Mouse (Mus musculus): ENCODE results near the gene Actl10. TPM values are rescaled to one million over a fixed set of nuclear protein-coding genes. Genes with fewer than 3 reads are reported as not detected.

Gene Actl10
- total RNA-seq, 2 experiments from 2014 or later = not detected

- no peak for DNase-seq
Measured at GRCm38 (mm10) chr2:154551927-154552326, 351 bp downstream of the Actl10 start.

DNA sequence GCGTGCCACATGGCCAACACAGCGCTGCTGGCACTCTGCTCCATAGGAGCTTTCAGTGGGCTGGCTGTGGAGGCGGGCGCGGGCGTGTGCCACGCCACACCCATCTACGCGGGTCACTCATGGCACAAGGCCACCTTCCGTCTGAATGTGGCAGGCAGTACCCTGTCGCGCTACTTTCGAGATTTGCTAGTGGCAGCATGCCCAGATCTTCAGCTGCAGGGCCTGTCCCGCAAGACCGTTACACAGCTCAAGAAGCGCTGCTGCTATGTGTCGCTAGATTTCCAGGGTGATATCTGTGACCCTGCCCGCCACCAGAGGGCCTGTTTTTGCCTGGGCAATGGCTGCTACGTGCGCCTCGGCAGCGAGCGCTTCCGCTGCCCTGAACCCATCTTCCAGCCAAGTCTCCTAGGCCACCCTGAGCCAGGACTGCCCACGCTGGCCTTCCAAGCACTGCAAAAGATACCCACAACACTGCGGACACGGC, 890 bp downstream of the Actl10 start:
- peak; percentile 87 for DNase-seq

GRCm38 (mm10) chr2:154555235-154555634, 3.7 kb downstream of the Actl10 start:
- no peak for DNase-seq

- DNase-seq = peak; percentile 37
Measured at GRCm38 (mm10) chr2:154557184-154557832, 5.7 kb downstream of the Actl10 start.

- DNase-seq = peak; percentile 75
Measured at GRCm38 (mm10) chr2:154558264-154559039, 6.9 kb downstream of the Actl10 start, which contains the start of gene Necab3. Gene Necab3, minus strand, starts transcription at chr2:154558890.

GRCm38 (mm10) chr2:154563612-154564170, 12.1 kb downstream of the Actl10 start:
- DNase-seq = no peak

DNA sequence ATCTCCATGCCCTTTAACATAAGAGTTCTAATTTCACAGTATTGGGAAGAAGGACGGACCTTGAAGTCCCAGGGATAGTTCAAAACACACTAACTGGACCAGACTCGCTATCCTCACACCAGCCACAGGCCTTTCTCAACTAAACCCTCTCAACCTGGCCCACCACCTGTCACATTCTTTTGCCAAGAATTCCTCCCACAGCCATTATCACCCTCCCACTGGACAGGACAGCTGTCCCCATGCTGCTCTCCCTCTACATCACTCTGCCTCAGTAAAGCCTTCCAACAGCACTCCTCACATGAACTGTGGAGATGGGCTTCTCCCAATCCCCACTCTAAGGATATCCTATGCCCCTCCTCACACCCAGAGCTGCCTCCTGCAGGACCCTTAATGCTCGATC, 14.0 kb downstream of the Actl10 start:
- DNase-seq = no peak

GRCm38 (mm10) chr2:154566641-154567040, 15.1 kb downstream of the Actl10 start:
- no peak for DNase-seq

DNA sequence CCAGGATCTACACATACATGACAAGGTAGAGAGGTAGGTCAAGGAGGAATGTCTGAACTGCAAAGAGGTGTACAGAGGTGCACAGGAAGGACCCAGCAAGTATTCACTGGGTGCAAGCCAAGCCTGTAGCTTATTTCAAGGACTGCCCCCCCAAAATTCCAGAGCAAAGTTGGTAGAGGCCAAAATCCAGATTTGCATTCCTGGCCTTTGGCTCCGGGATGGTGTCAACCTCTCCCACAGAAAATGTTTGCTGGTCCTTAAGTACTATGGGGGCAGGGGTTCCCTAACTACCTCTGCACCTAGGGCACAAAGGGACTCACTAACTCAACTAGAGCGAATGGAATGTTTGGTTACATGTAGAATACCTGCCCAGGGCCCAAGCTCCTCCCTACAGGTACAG, 16.2 kb downstream of the Actl10 start:
- DNase-seq = no peak

DNA sequence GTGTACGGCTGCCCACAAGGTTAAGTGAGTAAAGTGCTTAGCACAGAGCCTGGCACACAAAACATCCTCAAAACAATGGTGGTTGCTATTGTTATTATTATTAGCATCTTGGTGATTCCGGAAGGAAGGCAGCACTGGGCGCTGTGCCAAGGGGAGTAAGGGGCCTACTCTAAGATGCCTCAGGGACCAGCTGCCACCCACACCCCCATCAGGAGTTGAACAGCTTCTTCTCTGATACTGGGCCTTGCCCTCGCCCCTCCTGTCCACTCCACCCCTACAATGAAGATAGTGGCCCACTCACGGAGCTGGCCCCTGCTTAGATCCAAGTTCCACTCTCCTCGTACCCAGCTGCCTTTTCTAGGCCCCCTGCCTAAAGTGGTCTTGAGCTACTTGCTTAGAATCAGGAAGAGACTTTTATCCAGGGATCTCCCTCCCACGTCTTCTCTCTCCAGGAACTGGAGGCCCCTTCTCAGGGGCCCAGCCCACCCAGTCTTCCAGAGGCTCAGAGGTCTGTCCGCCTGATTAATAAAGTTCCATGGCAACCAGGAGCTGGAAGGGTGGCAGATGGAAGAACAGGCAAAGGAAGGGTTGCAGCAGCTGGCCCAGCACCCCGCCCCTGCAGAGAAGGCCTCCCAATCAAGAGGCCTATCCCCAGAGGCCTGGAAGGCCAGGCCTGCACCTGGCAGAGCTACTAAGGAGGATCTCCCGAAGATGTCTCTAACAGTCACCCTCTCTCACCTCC, 16.9 kb downstream of the Actl10 start:
- peak; percentile 39 for DNase-seq

DNA sequence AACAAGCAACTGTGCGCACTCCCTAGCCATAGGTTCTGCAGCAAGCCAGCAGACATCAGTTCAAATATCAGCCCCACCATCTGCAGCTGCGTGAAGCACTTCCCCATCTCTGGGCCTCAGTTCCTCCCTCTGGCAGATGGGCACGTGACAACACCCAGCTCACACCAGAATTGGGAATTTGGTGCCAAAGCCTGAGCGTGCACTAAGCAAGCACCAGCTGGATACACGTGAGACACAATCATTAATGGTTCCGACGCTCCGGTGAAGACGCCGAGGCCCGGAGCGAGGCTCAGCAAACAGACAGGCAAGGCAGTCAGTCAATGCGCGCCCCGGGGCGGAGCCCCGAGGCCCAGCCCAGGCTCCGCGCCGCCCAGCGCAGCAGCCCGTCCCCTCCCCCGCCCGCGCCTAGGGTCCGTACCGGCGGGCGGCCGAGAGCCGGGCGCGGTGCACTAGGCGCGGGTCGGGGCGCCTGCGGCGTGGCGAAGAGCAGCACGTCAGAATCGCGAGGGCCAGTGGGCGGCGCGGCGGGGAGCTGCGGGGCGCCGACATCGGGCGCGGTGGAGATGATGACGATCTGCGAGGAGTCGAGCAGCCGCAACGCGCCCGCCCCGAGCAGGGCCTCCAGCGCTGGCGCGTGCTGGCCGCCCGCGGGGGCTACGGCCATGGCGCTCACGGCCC, 17.6 kb downstream of the Actl10 start:
- DNase-seq = peak; percentile 87

GRCm38 (mm10) chr2:154569836-154570286, 18.3 kb downstream of the Actl10 start, which contains the start of gene E2f1:
Gene E2f1, minus strand, starts transcription at chr2:154569892.
- DNase-seq = peak; percentile 99

GRCm38 (mm10) chr2:154570666-154571065, 19.1 kb downstream of the Actl10 start:
- DNase-seq = no peak

DNA sequence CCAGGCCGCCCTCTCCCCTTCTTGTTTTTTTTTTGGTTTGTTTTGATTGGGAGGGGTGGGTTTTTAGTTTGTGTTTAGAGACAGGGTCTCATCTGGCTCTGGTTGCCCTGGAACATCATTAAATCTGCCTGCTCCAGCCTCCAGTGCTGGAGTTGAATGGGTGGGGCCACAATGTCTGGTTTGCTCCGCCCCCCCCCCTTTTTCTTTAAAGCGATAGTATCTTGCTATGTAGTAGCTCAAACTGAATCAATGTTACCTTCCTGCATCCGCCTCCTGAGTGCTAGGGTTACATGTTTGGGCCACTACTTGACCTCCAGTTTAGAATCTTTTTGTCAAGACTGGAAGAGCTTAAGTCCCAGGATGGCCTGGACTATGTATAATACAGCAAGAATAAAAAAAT, 19.7 kb downstream of the Actl10 start:
- DNase-seq = no peak

DNA sequence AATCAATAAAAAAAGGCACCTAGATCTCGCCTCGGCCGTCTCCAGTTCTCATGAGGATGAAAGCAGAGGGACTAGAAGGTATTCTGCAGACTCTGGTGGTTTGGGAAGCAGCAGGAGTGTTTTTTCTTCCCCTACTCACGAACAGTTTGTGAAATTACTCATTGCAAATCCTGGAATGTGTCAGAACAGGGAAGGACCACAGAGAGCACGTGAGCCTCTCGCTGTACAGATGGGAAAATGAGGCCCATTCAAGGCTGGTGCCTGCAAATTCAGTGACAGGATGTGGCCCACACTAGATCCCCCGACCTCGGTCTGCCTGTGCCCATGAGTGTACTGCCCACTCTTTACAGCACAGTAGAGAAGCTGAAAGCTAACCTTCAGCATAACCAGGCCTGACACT, 20.4 kb downstream of the Actl10 start:
- no peak for DNase-seq

DNA sequence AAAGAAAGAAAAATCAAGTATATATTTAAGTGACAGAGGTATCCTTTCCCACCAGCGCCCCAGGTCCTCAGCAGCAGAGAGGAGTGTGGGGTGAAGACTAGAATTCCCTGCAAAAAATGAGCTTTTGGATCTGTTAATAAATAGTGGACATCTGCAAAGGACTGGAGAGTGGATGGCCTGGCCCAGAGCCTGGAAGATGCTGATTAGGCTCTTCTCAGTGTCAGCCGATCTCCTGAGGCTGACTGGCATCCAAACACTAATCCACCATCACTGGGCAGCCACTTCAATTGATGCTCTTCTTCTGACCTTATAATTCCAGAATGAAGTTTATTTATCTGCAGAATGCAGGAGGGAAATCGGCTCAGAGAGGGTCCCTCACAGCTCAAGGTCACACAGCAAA, 21.4 kb downstream of the Actl10 start:
- no peak for DNase-seq

- no peak for DNase-seq
Measured at GRCm38 (mm10) chr2:154574271-154574670, 22.7 kb downstream of the Actl10 start.

DNA sequence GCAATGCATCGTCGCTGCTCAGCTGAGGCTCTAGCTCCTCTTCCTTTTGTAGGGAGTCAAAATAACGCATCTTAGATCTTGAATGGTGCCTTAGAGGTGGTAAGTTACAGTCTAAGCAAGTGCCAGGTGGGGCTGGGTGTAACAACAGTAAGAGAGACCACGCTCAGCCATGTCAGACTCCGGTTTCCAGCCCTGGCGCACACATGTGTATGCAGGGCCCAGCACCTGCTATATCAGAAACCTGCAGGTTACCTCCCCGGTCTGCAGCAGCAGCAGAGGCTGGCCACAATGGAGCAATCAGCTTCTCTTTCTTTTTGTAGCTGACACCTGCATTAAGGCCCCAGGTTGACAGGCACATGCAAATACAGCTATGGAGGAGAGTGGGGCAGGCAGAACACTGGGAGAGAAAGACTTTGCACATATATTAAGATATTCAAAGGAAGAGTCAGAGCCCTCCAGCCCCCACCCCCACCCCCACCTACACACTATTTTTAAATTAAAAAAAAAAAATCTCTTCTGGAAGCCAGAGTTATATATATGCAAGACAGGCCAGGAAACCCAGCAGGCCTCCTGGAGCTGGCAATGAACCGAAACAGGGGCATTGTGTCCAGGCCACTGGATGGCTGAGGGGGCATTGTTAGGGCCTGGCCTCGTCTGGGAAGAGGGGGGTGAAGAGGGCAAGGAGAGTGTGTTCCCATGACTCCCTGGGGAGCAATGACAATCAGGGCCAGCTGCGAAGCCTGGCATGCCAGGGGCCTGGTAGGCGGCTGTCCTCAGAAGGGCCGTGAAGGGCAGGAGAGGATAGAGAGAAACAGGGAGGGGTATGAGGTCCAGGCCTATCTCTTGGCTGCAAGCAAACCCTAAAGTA, 25.5 kb downstream of the Actl10 start:
- no peak for DNase-seq

GRCm38 (mm10) chr2:154577744-154578067, 26.1 kb downstream of the Actl10 start:
- DNase-seq = no peak

DNA sequence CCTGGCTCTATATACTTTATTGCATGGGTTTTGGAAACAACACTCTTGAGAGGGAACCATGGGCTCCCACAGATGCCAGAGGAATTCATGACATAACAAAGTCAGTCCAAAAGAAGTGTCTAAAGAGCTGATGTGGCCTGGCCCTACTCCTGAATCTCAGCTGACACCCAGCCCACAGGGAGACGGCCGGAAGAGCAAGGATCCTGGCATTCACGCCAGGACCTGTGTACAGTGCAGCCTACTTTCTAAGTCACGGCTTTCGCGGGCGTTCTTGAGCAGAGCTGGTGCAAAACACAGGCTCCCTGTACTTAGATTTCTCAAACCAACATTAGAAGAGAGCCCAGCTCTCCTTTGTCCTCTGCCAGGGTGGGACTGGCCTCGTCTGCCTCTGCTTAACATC, 29.0 kb downstream of the Actl10 start:
- DNase-seq = peak; percentile 59

GRCm38 (mm10) chr2:154581421-154581820, 29.8 kb downstream of the Actl10 start:
- no peak for DNase-seq
